Mouse (Mus musculus): ENCODE measurements around the gene Gm9944.

Gene Gm9944

GRCm38 (mm10) chr4:144453217-144453616, at the start of gene Gm9944:
Gene Gm9944 (minus strand): TSS chr4:144453317.
- DNase-seq = no peak

- no peak for DNase-seq
These were observed 40.2 kb upstream of the Gm9944 start for GRCm38 (mm10) chr4:144493331-144493730.

GRCm38 (mm10) chr4:144468091-144468490, 15.0 kb upstream of the Gm9944 start:
- no peak for DNase-seq

- no peak for DNase-seq
These were observed 12.1 kb upstream of the Gm9944 start for GRCm38 (mm10) chr4:144465206-144465605.

- DNase-seq = no peak
These were observed 10.5 kb upstream of the Gm9944 start, which contains the start of gene Aadacl3 for GRCm38 (mm10) chr4:144463656-144464055. Gene Aadacl3 (minus strand): TSS chr4:144463756.

GRCm38 (mm10) chr4:144448546-144448945, 4.6 kb downstream of the Gm9944 start:
- DNase-seq = no peak

- DNase-seq = no peak
These were observed 11.5 kb downstream of the Gm9944 start for GRCm38 (mm10) chr4:144441582-144441981.

- no peak for DNase-seq
These were observed 12.0 kb downstream of the Gm9944 start for GRCm38 (mm10) chr4:144441095-144441494.

GRCm38 (mm10) chr4:144438672-144439071, 14.4 kb downstream of the Gm9944 start, which contains the start of gene 1700012P22Rik:
Gene 1700012P22Rik (minus strand): TSS chr4:144438772.
- no peak for DNase-seq

- no peak for DNase-seq
These were observed 19.9 kb downstream of the Gm9944 start for GRCm38 (mm10) chr4:144433216-144433615.

GRCm38 (mm10) chr4:144430723-144431122, 22.4 kb downstream of the Gm9944 start:
- DNase-seq = no peak

- peak; percentile 4 for DNase-seq
These were observed 24.2 kb downstream of the Gm9944 start for GRCm38 (mm10) chr4:144428868-144429267.

- no peak for DNase-seq
These were observed 28.5 kb downstream of the Gm9944 start for GRCm38 (mm10) chr4:144424590-144424989.

GRCm38 (mm10) chr4:144420644-144421043, 32.5 kb downstream of the Gm9944 start:
- no peak for DNase-seq

GRCm38 (mm10) chr4:144408290-144408689, 44.8 kb downstream of the Gm9944 start, which contains the start of gene Pramef12:
Gene Pramef12 (minus strand): TSS chr4:144408464.
- no peak for DNase-seq

GRCm38 (mm10) chr4:144406261-144406660, 46.9 kb downstream of the Gm9944 start:
- DNase-seq = no peak

- peak; percentile 51 for DNase-seq
These were observed 48.5 kb downstream of the Gm9944 start for GRCm38 (mm10) chr4:144404456-144405086.
